Mouse (Mus musculus) heart, postnatal 25 days (tissue): ENCODE data around the gene Gm128. TPM values are rescaled to one million over a fixed set of nuclear protein-coding genes. Genes with fewer than 3 reads are reported as not detected.
A peak's percentile ranks its signal among the peaks of the same experiment; 100 is the strongest.

Experiments used
- DNase-seq: peaks from one replicate; pipeline ENCODE4 v3.0.0; 2022; ENCODE audit warnings: low spot score
- intact Hi-C: fragments of 180-260 bp; cut with DNase I; formaldehyde crosslinking; loops from one replicate; pipeline ENCODE4 v1.15.1; 2025
- total RNA-seq, 2 experiments: library from RNA; stranded (reverse); gene quantifications; 2 replicates each; pipeline ENCODE4 v1.2.3; 2021

Gm128 gene
- total RNA-seq, 2 experiments from 2014 or later = not detected

DNA sequence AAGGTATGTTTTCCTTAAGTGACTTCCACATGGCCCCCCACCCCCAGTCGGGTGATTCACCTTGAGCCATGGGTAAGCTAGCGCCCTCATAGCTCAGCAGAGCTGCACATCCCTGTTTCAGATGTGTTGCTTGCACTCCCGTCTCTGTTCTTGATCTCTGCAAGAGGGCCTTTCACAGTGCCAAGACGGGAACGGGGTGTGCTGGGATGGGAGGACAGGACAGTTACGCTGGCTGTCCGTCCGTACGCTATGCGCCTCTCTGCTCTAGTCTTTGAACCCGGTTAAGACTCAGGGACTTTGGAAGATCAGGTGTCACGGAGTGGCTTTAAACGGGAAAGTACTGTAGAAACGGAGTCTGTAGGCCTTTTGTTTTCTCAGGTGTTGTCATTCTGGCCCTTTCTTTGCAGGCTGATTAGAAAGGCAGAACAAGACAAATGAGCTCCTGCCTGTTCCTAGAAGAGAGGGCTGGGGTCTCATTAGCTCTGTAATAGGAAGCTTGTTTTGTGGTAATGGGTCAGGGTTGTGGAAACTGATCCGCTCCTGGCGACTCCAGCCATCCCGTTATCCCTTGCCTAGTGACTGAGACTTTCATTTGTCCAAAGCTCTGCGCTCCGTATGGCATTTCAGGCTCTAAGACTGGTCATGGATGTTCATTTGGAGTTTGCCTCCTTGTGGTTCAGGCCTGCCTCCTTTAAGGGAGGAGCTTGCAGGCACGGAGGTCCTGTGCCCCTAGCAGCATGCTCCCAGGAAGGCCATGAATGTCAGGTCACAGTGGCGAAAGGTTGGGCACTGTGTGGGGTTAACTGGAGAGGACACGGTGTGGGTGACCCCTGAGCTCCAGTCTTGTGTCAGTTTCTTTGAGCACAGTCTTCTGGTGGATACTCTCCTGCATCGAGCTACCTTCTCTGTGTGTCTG lies 5.8 kb downstream of the Gm128 start:
- intact Hi-C loops = no loop called here
- no peak for DNase-seq

DNA sequence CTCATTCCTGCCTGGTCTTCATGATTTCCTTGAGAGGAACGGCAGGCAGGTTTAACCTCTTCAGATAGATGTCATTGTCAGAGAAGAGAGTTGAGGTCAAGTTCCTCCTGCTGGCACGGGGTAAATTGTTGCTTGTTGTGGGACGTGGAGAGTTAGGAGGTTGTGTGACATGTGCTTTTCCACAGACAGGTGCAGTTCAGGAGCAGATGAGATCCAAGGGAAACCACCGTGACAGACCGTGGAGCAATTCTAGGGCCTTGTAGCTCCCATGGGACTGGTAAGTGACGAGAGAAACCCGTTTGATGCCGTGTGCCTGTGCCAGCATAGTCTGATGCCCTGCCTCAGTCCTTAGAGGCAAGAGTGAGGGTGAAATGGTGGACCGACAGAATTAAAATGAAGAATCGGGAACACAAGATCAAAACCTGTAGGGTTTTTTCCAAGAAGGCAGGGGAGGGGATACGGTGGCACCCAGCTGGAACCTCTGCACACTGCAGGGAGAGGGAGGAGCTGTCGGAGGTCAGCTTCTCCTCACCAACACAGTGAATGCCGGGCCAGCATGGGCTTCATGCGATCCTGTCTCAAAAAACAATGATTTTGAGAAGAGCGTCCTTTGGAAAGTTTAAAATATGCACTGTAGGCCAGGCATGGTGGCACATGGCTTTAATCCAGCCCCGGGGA lies 8.0 kb downstream of the Gm128 start:
- no peak for DNase-seq
- intact Hi-C loops = no loop called here

DNA sequence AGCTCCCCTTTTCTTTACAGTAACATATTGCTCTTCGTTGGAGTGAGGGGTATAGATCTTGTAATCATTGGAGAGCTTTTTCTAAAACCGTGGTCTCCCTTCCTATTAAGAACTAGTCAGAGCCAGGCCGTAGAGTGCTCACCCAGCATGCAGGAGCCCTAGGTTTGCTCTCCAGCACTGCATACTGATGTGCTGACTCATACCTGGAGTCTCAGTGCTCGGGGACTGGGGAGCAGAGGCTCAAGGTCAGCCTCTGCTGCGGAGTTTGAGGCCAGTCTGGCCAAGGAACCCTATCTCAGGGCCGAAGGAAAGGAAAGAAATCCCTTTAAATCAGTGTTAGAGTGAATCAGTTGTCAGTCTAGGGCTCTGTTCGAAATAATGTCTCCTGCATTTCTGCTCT lies 8.6 kb downstream of the Gm128 start:
- no peak for DNase-seq
- intact Hi-C loops = no loop called here

DNA sequence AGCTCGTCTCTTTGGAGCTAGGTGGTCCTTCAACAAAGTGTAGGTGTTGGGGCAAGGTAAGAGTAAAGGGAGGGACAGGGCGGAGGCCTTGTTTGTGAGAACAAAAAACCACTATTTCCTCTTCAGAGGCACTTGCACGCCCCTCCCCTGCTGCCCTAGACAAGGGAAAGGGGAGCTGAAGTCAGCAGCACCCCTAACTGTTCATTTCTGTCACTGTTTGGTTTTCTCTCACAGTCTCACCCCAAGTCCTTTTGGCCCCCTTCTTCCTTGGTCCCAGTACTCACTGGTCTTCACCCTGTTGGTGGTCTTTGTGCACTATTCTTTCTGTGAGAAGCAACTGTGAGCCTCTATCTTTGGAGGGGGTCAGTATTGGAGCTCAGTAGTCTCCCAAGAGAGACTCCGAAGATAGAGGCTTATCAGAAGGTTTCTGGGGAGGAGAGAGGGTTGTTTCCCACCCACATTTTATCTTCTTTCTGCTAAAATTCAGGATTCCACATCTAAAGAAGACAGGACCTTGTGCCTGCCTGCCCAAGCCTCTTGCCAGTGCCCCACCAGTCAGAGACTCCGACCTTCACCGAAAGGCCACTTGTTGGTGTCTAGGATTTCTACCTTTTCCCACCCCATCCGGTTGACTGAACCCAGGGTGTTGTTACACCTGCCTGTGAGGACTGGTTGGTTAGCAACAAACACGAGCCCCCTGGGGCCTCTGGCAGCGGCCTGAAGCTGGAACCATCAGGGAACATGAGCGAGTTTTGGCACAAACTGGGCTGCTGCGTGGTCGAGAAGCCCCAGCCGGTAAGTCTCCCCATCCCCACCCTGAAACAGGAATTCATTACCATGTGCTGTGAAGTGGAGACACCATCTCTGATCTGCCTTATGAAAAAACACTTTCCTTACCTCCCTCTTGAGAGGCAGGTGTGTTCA lies 9.8 kb downstream of the Gm128 start, which contains the start of gene Mllt11:
Gene Mllt11, minus strand, starts transcription at position 874 of the 924 bp plus-strand sequence.
- no peak for DNase-seq
- intact Hi-C loops = no loop called here

DNA sequence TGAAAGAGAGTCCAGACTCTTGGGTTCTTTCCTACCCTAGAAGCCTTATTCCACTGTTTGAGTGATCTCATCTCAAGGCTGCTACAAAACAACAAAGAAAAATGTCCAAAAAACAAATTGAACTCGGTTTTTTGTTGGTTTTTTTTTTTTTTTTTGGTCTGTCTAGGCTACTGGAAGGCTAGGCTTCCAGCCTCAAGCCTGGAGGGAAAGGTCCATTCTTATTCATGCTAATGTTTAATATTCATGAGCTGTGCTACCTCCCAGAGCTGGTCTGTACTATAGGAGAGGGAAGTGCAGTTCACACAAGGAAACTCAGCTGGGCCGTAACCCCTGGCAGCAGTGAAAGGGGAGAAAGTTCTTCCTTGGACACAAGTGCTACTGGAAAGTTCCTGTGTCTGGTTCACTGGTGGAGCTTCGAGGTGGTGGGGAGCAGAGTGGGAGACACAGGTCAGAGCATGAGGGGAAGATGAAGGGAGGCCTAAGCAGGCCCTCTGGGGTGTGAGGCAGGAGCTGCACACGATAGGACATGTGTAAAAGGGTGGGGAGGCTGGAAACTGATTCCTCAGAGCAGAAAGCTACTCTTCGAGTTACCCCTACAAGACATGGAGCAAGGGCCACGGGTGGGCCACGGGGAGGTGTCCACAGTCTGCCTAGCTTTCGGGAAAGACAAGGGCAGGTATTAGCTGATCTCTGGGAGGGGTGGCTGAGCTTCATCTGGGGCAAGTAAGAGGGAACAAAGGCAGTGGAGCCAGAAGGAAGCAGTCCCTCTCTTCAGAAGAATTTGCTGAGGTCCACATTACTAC lies 10.7 kb downstream of the Gm128 start:
- intact Hi-C loops = no loop called here
- DNase-seq = no peak

DNA sequence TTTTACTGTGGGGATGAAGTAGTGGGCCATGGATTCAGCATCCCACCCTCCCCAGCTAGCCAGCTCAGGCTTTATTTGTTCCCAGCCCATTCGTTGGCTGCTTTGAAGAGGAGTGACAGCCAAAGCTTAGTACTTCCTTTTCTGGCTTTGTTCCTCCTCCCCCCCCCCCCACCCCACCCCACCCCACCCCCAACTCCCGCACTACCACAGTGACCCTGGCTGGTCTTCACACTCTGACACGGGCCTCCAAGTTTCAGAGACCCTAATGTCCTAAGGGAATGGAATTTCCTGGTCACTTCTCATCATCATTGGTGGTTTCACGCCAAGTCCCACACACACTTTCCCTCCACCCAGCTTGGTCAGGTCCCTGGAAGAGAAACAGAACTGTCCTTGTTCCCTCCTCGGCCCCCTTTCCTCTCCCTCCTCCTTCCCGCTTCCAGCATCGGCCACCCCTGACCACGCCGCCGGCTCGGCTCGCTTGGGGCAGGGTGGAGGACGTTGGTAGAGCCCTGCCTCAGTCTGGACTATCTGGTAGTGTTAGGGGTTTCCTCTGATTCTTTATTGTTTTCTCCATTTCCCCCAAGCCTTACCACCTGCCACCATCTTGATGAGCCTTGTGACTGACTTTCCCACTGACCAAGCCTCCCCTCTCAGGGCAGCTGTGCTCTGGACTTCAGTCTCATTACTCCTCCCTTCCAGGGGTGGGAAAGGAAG lies 11.5 kb downstream of the Gm128 start:
- peak; percentile 66 for DNase-seq
- intact Hi-C loops = no loop called here

DNA sequence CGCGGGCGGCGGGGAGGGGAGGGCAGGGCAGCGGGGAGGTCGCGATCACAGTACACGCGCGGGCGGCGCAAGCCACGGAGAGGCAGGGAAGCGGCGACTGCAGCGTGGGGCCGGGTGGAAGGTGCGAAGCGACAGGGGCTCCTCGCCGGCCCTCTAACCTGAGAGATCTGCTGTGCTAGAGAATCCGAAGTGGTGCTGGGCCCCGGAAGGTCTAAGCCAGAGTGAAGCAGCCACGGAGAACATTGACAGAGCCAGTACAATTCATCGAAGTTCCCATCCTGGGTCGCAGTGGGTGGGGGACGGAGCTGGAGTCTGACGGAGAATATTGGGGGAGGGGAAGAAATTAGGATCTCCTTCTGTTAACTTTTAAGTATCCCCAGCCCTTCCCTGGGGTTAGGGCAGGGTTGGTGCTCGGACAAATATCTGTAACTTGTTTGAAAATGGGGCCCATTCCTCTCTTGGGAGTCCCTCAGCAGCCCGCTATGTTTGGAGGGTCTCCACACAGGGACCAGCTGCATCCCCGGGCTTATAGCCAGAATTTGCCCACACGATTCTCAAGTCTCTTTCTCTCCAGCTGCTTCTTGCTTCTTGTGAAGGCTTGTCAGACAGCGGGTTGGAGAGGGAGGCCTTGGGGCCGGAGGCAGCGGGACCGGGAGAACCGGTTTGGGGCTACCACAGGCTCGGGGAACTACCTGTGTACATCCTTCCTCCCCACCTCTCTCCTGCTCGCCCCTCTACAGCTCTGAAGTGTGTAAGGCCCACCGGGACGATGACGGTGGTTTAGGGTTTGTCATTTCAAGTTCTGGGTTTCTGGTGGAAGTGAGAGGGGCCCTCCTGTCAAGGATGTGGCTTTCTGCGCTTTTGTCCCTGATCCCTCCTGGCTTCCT lies 12.3 kb downstream of the Gm128 start:
- no peak for DNase-seq
- intact Hi-C loops = loop anchor here (1.0 kb wide), 1 partner anchor 12 kb away; the partner anchor contains the start of gene Gabpb2

DNA sequence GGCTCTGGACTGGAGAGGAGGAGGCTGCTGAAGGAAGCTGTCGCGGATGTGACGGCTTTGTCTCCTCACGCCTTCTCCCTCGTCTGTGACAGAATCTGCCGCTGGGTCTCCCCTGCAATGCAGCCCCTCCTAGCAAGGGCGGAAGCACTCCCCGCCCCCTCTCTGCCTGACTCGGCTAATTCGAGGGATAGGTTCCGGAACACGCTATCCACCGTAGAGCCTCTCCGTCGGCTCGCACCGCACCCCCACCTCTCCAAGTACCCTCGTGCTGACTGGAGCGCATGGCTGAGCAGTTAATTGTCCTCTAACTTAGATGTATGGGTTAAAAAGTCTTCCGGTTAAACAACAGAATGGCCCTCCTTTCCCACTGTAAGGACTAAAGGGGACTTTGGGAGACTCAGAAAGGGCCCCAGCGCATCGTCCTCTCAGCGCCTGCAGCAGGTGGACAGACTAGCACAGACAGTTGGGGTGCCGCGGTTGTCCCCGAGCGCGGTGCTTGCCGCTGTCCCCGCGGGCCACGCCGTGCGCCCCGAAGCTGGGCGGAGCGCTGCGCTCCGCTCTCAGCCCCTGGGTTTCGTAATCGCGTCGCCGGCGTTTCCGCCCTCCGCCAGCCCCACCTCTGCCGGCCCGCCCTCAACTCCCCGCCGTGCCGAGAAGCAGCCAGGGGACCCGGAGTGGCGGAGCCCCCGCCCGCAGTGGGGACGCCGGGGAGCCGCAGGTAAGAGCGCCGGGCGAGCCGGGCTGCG lies 13.1 kb downstream of the Gm128 start, which contains the start of gene Cdc42se1:
Gene Cdc42se1, plus strand, starts transcription at position 585 of the 746 bp plus-strand sequence.
- intact Hi-C loops = loop anchor here (1.0 kb wide), 1 partner anchor 11 kb away; the partner anchor contains the start of gene Gabpb2
- DNase-seq = peak; percentile 83

DNA sequence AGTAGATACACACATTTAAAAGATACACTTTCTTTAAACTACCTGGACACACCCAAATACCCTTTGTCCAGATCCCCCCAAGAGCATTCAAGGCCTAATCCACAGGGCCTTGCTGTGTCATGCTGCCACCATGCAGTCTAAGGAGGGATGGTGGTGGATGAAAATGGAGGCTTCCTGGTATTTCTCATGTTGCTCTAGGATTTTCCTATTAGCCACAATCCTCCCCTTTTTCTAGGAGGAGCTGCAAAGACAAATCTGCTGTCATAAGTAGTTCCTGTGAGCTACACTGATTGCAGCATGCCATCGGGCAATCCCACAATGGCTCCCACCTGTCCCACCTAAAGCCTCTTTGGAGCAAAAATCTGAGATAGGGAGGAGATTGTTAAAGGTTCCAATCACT lies 14.2 kb downstream of the Gm128 start:
- intact Hi-C loops = no loop called here
- DNase-seq = no peak

DNA sequence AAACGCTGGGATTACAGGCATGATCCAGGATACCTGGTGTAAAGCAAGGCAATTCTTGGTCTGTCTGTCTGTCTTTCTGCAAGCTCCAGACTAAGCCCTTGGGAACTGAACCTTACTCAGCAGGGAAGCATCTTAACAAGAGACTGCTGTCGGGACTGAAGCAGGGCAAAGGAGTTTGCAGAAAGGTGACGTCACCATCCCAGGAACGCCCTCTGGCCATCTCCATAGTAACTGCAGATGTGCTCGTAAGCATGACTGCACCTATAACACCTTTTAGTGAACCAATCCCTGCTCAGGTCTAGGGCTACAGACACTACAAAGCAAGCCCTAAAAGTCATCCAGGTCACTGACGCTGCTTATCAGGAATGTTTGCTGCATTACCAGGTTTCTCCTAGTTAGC lies 17.1 kb downstream of the Gm128 start:
- intact Hi-C loops = no loop called here
- no peak for DNase-seq

DNA sequence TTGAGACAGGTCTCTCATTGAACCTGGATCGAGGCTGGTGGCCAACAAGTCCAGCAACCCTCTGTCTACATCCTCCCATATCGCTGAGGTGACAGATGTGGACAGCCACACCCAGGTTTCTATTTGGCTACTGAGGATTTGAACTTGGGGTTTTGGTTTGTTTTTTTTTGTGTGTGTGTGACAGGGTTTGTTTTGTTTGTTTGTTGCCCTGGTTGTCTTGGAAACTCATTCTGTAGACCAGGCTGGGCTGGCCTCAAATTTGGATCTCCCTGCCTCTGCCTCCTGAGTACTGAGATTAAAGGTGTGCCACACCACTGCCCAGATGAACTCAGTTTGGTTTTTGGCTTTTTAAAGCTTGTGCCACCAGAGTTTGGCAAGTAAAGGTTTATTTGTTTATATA lies 18.4 kb downstream of the Gm128 start:
- intact Hi-C loops = no loop called here

DNA sequence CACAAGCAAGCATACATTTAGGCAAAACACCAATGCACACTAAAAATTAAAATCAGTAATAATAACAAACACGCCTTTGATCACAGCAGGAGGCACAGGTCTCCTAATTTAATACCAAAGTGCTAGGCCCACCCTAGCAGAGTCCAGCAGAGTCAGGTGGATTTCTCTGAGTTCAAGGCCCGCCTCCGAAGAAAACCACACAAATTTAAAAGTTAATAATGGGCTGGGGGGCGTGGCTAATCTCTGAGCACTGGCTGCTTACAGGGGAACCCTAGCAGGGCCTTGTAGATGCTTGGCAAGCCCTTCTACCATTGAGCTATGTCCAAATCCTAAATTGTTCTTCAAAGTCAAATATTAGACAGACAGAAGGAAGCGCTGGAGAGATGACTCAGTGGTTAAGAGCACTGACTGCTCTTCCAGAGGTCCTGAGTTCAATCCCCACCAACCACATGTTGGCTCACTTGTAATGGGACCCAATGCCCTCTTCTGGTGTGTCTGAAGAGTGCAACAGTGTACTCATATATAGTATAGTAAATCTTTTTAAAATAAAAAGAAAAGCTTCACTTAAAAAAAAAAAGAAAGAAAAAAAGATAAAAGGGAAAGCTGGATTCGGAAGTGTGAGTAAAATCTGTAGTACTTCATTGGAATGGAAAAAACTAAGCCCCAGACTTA lies 22.8 kb downstream of the Gm128 start:
- intact Hi-C loops = loop anchor here (5.0 kb wide), 1 partner anchor 44 kb away; no protein-coding TSS in a partner anchor
- no peak for DNase-seq

More for the DNA sequence above, 18.4 kb downstream of the Gm128 start:
- no peak for DNase-seq

DNA sequence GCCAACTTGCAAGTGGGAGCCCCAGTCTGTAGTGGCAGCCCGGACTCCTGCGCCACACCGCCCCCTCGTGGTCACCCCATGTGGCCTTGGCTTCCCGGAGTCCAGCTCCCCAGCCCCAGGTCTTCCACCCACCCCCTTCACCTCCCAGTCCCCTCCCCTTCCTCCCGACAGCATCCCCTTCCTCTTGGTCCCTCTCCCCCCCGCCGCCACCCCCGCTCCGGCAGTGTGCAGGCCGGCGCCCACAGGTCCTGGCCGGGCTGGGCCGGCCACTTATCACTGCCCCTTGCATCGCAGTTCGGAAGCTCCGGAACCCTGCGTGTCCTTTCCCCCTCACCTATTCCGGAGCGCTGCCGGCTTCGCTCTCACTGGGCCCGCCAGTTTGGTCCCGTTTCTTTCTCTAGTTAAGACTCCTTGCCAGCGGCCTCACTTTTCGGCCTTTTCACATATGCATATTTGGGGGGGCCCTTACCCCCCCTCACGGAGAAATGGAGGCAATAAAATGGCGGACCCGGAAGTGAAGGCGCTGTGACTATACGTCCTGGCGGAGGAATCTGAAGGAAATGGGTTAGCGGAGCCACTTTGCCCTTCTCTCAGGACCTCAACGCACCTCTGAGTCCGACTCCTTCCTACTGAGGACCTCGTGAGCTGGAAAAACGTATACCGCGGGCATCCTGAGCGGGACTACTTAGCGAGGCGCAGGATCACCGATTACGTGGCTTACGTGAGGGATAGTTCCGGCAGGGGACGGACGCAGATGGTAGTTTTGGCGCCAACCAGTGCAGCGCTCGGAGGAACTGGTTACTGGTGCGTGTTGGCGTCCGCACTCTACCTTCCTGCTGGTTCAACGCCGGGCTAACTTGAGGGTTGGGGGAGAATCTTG lies 23.9 kb downstream of the Gm128 start, which contains the start of gene Gabpb2:
Gene Gabpb2, minus strand, starts transcription at position 662 of the 880 bp plus-strand sequence.
- intact Hi-C loops = loop anchor here (1.0 to 5.0 kb wide), 4 partner anchors 11 to 75 kb away; partner anchors contain the start of genes Cdc42se1, Mindy1 and Tnfaip8l2
- DNase-seq = peak; percentile 91

DNA sequence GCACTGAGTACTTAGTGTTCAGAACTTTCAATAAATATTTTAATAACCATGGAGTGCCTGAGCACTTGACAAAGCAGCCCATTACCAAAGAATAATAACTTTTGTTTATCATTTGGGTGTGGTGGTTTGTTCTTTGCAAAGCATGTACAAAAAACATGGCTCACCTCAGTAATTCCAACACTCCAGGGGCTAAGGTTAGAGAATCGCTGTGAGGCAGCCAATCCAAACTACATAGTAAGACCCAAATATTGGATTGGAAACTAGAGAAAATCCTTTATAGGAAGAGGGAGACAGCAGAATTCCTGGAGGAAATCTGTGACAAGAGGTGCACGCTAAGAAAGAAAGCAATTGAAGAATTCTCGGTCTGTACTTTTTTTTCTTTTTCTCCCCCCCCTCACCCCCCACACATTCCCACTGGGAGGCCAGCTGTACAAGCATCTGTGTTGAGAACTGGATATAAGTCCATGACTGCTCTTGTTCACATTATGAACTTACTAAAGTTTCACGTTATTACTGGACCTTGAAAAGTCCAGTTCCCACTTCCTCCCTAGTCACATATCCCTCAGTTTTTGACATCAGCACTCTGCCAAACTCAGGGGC lies 24.6 kb downstream of the Gm128 start:
- DNase-seq = no peak
- intact Hi-C loops = loop anchor here (1.0 to 5.0 kb wide), 4 partner anchors 12 to 74 kb away; partner anchors contain the start of genes Cdc42se1, Mindy1 and Tnfaip8l2

DNA sequence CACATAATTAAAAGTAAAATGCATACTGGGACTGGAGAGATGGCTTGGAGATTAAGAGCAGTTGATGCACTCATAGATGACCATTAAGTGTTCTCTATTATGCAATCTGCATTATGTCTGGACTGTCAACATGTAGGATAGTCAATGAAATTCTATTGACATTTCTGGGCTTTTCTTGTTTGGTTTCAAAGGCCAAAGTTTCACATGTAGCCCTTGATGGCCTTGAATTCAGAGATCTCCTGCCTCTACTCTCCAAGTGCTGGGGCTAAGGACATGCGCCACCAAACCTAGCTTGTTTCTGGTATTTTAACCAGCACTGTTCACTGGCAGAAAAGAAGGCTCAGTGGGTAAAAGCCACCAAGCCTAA lies 27.8 kb downstream of the Gm128 start:
- intact Hi-C loops = no loop called here
- no peak for DNase-seq
